Mouse (Mus musculus) ES-E14 (cell line): ENCODE data around the gene Cryba2.

Source experiments
- CHD2 ChIP-seq: IDR thresholded peaks from 2 replicates; pipeline ENCODE4 v1.6.1; 2014; ENCODE audit warnings: mild to moderate bottlenecking, low read depth, low read length, inconsistent platforms
- MAFK ChIP-seq: IDR thresholded peaks from 2 replicates; pipeline ENCODE4 v1.6.1; 2014; ENCODE audit warnings: mild to moderate bottlenecking, low read depth, low read length, inconsistent platforms; ENCODE audit not compliant: insufficient read depth
- ZC3H11A ChIP-seq: IDR thresholded peaks from 2 replicates; pipeline ENCODE4 v1.6.1; 2012; ENCODE audit warnings: low read depth, mild to moderate bottlenecking, inconsistent platforms, low read length, borderline replicate concordance
- ZNF384 ChIP-seq: IDR thresholded peaks from 2 replicates; pipeline ENCODE4 v1.6.1; 2012; ENCODE audit warnings: low read depth, low read length, inconsistent platforms

GRCm38 (mm10) chr1:74926721-74927120 is 33.8 kb upstream of the Cryba2 start:
- 0 out of 2 replicates have a peak, but pooled peaks have one; percentile 15 for TF ChIP-seq ZC3H11A
- TF ChIP-seq MAFK, result no peak
- no peak for TF ChIP-seq ZNF384
- no peak for TF ChIP-seq CHD2
